Mouse (Mus musculus): ENCODE measurements around the gene Get4.

Get4 gene

GRCm38 (mm10) chr5:139283460-139284180 lies 31.5 kb downstream of the Get4 start:
- DNase-seq (ENCODE audit: low spot score), result no peak

DNA sequence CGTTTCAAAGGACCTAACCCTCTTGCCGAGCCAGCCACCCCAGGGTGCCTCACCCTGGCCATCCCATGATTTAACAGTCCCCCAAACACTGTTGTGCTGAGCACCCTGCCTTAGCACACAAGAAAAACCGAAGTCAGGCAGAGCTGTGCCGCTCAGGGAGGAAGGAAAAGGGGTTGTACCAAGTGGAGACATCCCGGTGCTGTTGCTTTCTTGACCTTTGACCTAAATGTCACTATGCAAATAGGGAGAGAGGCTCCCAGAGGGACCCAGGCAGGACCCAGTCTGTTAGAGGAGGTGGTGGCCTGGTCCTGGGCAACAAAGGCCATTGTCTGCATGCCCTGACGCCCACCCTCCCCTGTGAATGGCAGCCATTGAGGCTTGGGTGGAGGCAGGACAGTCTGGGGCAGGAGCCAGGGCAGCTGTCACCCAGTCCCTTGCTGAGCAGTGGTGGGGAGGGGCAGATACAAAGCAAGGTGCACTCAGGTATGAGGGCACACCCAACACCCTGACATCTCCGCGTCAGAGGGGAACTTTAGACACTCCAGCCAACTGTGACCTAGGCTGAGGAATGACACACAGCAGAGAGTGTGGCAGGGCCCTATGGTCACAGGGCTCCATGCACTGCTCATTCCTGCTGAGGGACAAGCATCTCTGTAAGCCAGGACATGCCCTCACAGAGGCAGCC lies 33.4 kb downstream of the Get4 start:
- no peak for DNase-seq (ENCODE audit: low spot score)

DNA sequence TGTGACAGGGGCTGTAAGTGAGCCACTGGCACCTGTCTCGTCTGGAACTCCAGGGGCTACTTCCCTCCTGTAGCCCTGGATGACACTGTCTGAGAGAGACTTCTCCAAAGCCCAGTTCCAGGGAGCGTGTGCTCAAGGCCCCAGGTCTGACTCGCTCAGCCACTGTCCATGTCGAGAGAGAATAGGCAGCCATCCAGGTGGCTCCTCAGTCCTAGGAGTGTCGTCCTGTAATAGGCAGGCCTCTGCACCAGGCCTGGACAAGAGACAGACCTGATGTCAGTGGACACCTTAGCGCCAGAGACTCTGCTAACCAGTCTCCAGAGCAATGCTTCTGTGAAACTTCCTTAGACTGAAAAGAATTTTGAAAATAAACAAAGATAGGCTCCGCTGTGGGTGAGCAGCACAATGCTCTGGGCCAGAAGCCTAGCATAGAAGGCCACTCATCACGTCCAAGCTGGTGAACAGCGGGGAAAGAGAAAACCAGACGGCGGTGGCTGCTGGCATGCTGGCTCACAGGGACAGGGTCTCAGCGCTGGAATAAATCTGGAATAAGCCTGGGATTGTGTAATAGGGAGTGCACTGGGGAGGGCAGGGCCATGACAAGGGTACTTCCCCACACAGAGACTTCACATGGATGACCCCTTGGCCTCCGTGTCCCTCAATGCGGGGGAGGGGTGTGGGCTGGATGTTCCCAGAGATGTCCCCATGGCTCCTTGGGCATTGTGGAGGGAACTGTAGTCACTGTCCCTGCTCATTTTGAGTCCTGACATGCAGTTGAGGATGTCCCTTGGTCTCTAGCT lies 34.2 kb downstream of the Get4 start:
- DNase-seq (ENCODE audit: low spot score), result no peak

DNA sequence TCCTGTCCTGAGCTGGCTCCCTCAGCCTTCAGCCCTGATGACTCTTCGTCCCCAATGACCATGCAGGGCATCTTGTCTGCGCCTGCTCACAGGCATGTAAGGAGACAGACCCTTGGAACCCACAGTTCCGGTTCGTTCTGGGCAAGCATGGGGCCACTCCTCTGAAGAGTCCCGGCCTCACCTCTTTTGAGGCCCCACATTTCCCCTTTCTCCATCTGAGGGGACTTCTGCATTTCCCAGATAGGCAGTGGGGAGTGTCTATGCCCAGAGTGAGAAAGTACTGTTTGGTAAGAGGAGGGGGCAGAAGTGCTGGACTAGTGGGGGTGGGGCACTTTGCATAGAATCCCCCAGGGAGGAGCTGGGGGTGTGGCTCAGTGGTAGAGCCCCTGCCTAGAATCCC lies 35.0 kb downstream of the Get4 start:
- DNase-seq (ENCODE audit: low spot score), result no peak

DNA sequence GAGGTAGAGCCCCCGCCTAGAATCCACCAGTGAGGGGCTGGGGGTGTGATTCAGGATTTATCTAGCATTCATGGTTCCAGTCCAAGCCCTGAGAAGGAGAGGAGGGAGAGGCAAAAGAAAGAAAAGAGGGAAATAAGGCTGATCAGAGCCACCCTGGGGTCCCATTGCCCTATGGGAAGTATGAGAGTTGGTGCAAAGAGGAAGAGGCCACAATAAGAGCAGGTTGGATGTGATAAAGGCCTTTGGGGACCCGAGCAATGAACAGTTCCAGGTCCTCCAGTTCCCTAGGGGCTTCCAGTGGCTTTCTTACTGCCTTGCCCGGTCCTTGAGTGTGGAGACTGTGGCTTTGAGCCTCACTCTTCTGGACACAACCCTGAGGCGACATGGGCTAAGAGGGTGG lies 35.7 kb downstream of the Get4 start:
- no peak for DNase-seq (ENCODE audit: low spot score)

GRCm38 (mm10) chr5:139288591-139288990 lies 36.5 kb downstream of the Get4 start:
- no peak for DNase-seq (ENCODE audit: low spot score)

GRCm38 (mm10) chr5:139290467-139291259 lies 38.5 kb downstream of the Get4 start:
- DNase-seq (ENCODE audit: low spot score), result no peak

DNA sequence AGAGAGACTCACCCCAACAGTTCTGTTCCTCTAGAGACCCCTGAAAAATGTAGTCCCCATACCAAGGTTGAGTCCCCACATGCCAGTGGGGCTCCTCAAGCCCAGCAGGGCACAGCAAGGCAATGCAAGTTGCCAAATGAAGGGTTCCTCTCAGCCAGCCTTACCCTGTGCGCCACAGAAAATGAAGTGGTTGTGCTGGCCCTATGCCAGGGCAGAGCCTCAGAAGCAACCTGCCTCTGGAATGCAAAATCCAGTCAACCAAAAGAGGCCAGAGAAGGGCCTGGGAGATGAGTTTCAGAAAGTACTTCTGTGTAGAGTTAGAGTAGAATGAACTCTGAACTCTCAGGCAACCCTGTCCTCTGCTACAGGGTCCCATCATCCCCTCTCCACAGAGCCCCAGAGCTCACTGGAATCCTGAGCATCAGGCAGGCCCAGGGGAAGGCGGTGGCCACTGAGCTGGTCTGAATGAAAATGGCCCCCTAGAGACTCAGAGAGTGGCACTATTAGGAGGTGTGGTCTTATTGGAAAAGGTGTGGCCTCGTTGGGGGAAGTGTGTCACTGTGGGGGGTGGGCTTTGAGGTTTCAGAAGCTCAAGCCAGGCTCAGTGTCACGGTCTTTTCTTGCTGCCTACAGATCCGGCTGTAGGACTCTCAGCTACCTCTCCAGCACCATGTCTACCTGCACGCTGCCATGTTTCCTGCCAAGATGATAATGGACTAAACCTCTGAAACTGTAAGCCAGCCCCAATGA lies 39.9 kb downstream of the Get4 start:
- DNase-seq (ENCODE audit: low spot score), result no peak

DNA sequence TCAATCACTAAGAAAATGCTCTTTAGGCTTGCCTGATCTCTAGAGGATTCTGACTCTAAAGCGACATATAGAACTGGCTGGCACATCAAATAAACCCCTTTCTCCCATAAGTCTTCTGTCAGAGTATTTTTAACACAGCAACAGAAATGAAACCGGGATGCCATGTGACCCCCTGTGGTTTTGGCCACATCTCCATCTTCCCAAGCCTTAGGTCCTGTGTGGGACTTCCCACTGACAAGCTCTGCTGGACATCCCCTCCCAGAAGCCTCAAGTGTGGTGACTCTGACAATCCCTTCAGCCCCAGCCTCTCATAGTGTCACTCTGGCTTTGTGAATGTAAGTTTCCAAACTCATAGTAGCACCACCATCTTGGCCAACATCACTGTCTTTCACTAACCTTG lies 42.0 kb downstream of the Get4 start:
- DNase-seq (ENCODE audit: low spot score), result no peak

DNA sequence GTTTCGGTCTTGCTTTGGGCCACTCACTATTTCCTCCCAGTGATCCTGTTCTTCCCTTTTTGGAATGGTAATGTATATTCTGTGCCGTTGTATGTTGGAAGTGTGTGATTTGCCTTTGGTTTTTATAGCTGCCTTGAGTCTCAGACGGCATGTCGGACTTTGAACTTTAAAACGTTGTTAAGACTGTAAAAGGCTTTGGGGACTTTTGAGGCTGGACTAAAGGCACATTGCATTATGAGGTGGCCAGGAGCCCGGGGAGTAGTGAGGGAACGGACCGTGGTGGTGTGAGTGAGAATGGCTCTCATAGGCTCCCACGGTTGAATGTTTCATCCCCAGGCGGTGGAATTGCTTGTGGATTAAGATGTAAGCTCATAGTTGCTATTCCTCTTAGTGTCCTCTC lies 45.0 kb downstream of the Get4 start:
- no peak for DNase-seq (ENCODE audit: low spot score)

GRCm38 (mm10) chr5:139297745-139298144 lies 45.6 kb downstream of the Get4 start:
- DNase-seq (ENCODE audit: low spot score), result no peak

- DNase-seq (ENCODE audit: low spot score), result no peak
Observed at GRCm38 (mm10) chr5:139302101-139302500, 50.0 kb downstream of the Get4 start.

GRCm38 (mm10) chr5:139303646-139304061 lies 51.5 kb downstream of the Get4 start:
- no peak for DNase-seq (ENCODE audit: low spot score)

GRCm38 (mm10) chr5:139309946-139310345 lies 57.8 kb downstream of the Get4 start:
- no peak for DNase-seq (ENCODE audit: low spot score)

GRCm38 (mm10) chr5:139310477-139310876 lies 58.4 kb downstream of the Get4 start:
- DNase-seq (ENCODE audit: low spot score), result no peak

GRCm38 (mm10) chr5:139311822-139312221 lies 59.7 kb downstream of the Get4 start:
- no peak for DNase-seq (ENCODE audit: low spot score)

DNA sequence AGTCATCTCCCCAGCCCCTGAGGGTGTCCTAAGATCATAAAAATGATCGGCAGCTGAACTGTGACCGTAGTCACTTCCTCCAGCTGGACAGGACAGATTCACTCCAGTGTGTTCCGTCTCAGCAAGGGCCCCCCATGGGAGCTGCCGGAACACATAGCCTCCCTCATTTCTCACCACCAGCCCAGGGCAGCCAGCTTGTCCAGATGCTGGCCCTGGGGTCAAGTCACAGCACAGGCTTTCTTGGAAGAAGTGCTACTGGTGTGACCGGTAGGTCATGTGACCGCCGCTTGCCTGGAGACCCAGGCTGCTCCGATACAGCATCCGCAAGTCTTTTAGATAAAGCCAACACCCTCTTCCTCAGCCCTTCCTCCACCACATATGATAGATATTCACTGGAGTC lies 61.4 kb downstream of the Get4 start:
- DNase-seq (ENCODE audit: low spot score), result no peak

DNA sequence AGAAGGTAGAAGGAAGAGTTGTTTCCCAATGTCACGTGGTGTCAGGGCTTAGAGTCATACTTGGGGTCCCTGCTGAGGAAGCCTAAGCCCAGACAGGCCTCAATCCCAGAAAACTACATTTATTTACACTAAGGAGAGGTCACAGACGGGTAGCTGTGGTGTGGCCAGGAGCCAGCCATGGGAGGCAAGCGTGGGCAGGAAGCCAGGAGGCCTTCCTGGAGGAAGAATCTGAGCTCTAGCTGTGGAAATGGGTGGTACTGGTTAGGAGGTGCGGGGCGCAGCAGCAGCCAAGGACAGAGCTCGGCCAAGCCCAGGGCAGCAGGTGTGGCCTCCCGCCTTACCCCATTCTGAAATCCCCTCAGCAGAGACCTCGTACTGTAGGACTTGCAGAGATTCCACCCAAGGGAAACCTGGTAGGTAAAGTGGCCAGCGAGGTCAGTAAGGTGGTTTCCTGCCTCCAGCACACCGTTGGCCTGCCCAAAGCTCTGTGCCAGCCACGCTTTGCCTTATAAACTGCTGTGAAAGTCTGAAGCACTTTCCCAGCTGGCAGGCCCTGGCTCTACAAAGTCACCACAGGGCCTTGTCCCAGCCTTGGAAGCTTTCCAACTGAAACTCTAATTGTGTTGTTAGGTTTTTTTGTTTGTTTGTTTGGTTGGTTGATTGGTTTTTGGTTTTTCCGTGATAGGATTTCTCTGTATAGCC lies 63.0 kb downstream of the Get4 start:
- DNase-seq (ENCODE audit: low spot score), result no peak

- DNase-seq (ENCODE audit: low spot score), result no peak
Observed at GRCm38 (mm10) chr5:139316982-139317675, 65.0 kb downstream of the Get4 start.

Data from testis, postnatal 14 days (tissue).